Mouse (Mus musculus) myocyte (in vitro differentiated cells): ENCODE measurements around the gene Fam207a. TPM values are rescaled to one million over a fixed set of nuclear protein-coding genes. Genes with fewer than 3 reads are reported as not detected.

Source experiments
- H3K27me3 ChIP-seq: one replicate; pipeline ENCODE4 v1.6.1; 2011; ENCODE audit not compliant: control insufficient read depth, insufficient read depth, insufficient read length
- H3K36me3 ChIP-seq: one replicate; pipeline ENCODE4 v1.6.1; 2011; ENCODE audit not compliant: control insufficient read depth, insufficient read depth
- H3K4me2 ChIP-seq: one replicate; pipeline ENCODE4 v1.6.1; 2011; ENCODE audit warnings: low read depth, control low read depth
- H3K4me3 ChIP-seq: one replicate; pipeline ENCODE4 v1.5.1; 2011; ENCODE audit warnings: mild to moderate bottlenecking, control low read depth, moderate library complexity
- H3K79me2 ChIP-seq: one replicate; pipeline ENCODE4 v1.6.1; 2011; ENCODE audit not compliant: control insufficient read depth, insufficient read depth
- H3ac ChIP-seq: one replicate; pipeline ENCODE4 v1.6.1; 2011; ENCODE audit not compliant: control insufficient read depth, insufficient read length
- CEBPB ChIP-seq: IDR thresholded peaks from 2 replicates; pipeline ENCODE4 v1.6.1; 2011; ENCODE audit warnings: mild to moderate bottlenecking, moderate library complexity; ENCODE audit not compliant: poor library complexity, insufficient read depth, severe bottlenecking
- E2F4 ChIP-seq: IDR thresholded peaks from one replicate; pipeline ENCODE4 v1.6.1; 2011; ENCODE audit warnings: mild to moderate bottlenecking, control low read depth, moderate library complexity; ENCODE audit not compliant: insufficient read depth
- MAX ChIP-seq: IDR thresholded peaks from one replicate; pipeline ENCODE4 v1.6.1; 2011; ENCODE audit warnings: low read depth, mild to moderate bottlenecking, control low read depth
- MYOD1 ChIP-seq, 3 experiments: IDR thresholded peaks; one replicate each; pipeline ENCODE4 v1.6.1; 2011; ENCODE audit warnings: control low read depth in 2 of 3, low read depth in 2 of 3, mild to moderate bottlenecking in 2 of 3, moderate library complexity in 1 of 3; ENCODE audit not compliant: insufficient read length in 2 of 3, control insufficient read depth in 1 of 3
- MYOG ChIP-seq, 3 experiments: IDR thresholded peaks; one replicate each; pipeline ENCODE4 v1.6.1; 2011; ENCODE audit warnings: control low read depth in 2 of 3, low read depth in 2 of 3, mild to moderate bottlenecking in 2 of 3; ENCODE audit not compliant: insufficient read length in 2 of 3, control insufficient read depth in 1 of 3, insufficient read depth in 1 of 3
- POLR2A ChIP-seq: IDR thresholded peaks from one replicate; pipeline ENCODE4 v1.6.1; 2011; ENCODE audit warnings: low read depth, mild to moderate bottlenecking, control low read depth, moderate library complexity; ENCODE audit not compliant: insufficient read length
- POLR2AphosphoS2 ChIP-seq: IDR thresholded peaks from one replicate; pipeline ENCODE4 v1.6.1; 2011; ENCODE audit warnings: low read depth, control low read depth; ENCODE audit not compliant: insufficient read length
- REST ChIP-seq: IDR thresholded peaks from one replicate; pipeline ENCODE4 v1.6.1; 2011; ENCODE audit warnings: mild to moderate bottlenecking, control low read depth, moderate library complexity; ENCODE audit not compliant: insufficient read depth, insufficient read length
- SRF ChIP-seq: IDR thresholded peaks from one replicate; pipeline ENCODE4 v1.6.1; 2011; ENCODE audit warnings: low read depth; ENCODE audit not compliant: control insufficient read depth, insufficient read length
- TCF12 ChIP-seq: IDR thresholded peaks from one replicate; pipeline ENCODE4 v1.6.1; 2011; ENCODE audit warnings: mild to moderate bottlenecking, control low read depth; ENCODE audit not compliant: poor library complexity, insufficient read depth, severe bottlenecking
- TCF3 ChIP-seq: IDR thresholded peaks from one replicate; pipeline ENCODE4 v1.6.1; 2011; ENCODE audit warnings: low read depth, control low read depth; ENCODE audit not compliant: insufficient read length
- USF1 ChIP-seq: IDR thresholded peaks from one replicate; pipeline ENCODE4 v1.6.1; 2011; ENCODE audit warnings: low read depth, mild to moderate bottlenecking, control low read depth, moderate library complexity
- polyA plus RNA-seq: library from polyadenylated mRNA; unstranded; fragments of >200 nt; fragmentation: generic; extraction: Trizol; gene quantifications from one replicate; pipeline ENCODE4 v1.2.1, GENCODE M21; 2012; ENCODE audit warnings: missing spikeins

Gene Fam207a
- polyA plus RNA-seq, 1 experiment: 34.4 TPM

DNA sequence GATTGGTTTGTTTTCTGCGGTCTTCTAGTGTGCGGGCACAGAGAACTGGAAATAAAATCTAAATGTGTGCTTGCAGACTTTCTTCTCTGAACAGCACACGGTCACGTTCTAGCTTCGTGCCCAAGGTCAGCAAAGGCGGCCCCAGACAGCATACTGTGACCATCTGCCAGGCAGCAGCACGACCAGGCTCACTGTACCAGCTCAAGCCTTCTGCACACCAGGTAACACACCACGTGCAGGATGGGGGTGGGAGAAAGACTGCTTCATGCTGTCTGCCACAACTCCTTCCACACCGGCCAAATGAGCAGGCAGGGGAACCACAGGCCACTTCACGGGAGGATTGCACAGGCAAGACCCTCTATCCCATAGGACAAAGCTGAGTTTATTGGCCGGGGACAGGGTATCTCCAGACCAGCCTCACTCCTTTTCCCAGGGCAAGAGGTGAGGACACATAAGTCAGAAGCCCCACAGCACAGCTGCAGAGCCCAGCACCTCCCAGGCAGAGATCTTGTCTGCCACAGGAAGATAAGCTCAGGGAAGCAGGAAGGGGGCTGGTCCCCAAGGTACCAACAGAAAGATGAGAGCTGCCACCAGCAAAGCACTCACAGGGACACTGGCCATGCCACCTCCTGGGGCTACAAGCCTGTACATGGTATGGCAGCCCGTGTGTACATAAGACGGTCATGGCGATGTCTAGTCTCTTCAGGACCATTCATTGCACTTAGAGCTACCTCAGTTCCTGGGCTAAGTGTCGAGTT lies 5.2 kb downstream of the Fam207a start:
- H3K4me2 ChIP-seq: no peak overlapping the region
- peaks cover 16% of the 10 kb centered on the region for H3K79me2 ChIP-seq
- H3ac ChIP-seq: no peak overlapping the region
- TF ChIP-seq REST: no peak
- TF ChIP-seq POLR2AphosphoS2: peak; percentile 17
- H3K4me3 ChIP-seq: no peak overlapping the region
- H3K36me3 ChIP-seq: peaks cover 21% of the 10 kb centered on the region
- no peaks in the 10 kb centered on the region for H3K27me3 ChIP-seq

GRCm38 (mm10) chr10:77509403-77510187 lies 6.0 kb downstream of the Fam207a start:
- no peak overlapping the region for H3K4me3 ChIP-seq
- H3K79me2 ChIP-seq: peaks cover 8% of the 10 kb centered on the region
- TF ChIP-seq POLR2AphosphoS2 (no peak), CEBPB (no peak), E2F4 (no peak), POLR2A (no peak), TCF12 (no peak), TCF3 (no peak), REST (no peak), USF1 (no peak), MAX (no peak), MYOD1 (IDR thresholded peaks at IDR 0.05; ENCODE audit: control insufficient read depth in 1 of 3, insufficient read length in 2 of 3, low read depth in 2 of 3) (no peak), MYOG (IDR thresholded peaks at IDR 0.05; ENCODE audit: control insufficient read depth in 1 of 3, insufficient read depth in 1 of 3, insufficient read length in 2 of 3, low read depth in 2 of 3) (no peak), SRF (no peak)
- H3ac ChIP-seq: no peak overlapping the region
- no peak overlapping the region for H3K4me2 ChIP-seq
- no peaks in the 10 kb centered on the region for H3K27me3 ChIP-seq
- peaks cover 21% of the 10 kb centered on the region for H3K36me3 ChIP-seq

DNA sequence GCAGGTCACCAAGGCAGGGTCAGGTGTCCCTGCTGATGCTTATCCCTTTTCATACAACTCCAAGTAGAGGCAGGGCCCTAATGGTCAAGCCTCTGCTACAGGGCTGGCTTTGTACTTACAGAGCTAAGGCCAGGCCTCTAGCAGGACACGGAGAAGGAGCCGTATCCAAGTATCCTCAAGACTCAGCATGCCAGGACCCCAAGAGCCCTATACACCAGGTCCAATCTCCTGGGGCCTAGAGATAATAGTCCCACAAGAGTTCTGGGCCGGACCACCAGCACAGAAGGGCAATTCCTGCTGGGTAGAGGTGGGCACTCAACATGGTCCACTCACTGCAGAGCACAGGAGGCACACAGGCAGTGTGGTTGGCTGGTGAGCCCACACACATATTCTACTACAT lies 6.8 kb downstream of the Fam207a start:
- H3K4me3 ChIP-seq: no peak overlapping the region
- TF ChIP-seq MYOG (IDR thresholded peaks at IDR 0.05; ENCODE audit: control insufficient read depth in 1 of 3, insufficient read depth in 1 of 3, insufficient read length in 2 of 3, low read depth in 2 of 3) (no peak), MYOD1 (IDR thresholded peaks at IDR 0.05; ENCODE audit: control insufficient read depth in 1 of 3, insufficient read length in 2 of 3, low read depth in 2 of 3) (no peak), USF1 (no peak), SRF (no peak), TCF12 (no peak)
- peaks cover 27% of the 10 kb centered on the region for H3K36me3 ChIP-seq
- no peaks in the 10 kb centered on the region for H3K79me2 ChIP-seq
- H3K4me2 ChIP-seq: no peak overlapping the region
- no peak overlapping the region for H3ac ChIP-seq
- no peaks in the 10 kb centered on the region for H3K27me3 ChIP-seq

GRCm38 (mm10) chr10:77507779-77508178 lies 7.8 kb downstream of the Fam207a start:
- Histone ChIP-seq H3K79me2 (no peaks in the 10 kb centered on the region), H3ac (no peak overlapping the region), H3K27me3 (no peaks in the 10 kb centered on the region), H3K4me3 (no peak overlapping the region), H3K4me2 (no peak overlapping the region), H3K36me3 (peaks cover 26% of the 10 kb centered on the region)
- TF ChIP-seq POLR2A (no peak), MYOD1 (IDR thresholded peaks at IDR 0.05; ENCODE audit: control insufficient read depth in 1 of 3, insufficient read length in 2 of 3, low read depth in 2 of 3) (no peak), TCF3 (no peak), SRF (no peak), TCF12 (no peak), MYOG (IDR thresholded peaks at IDR 0.05; ENCODE audit: control insufficient read depth in 1 of 3, insufficient read depth in 1 of 3, insufficient read length in 2 of 3, low read depth in 2 of 3) (no peak), E2F4 (no peak), POLR2AphosphoS2 (no peak), REST (no peak)

GRCm38 (mm10) chr10:77506961-77507577 lies 8.5 kb downstream of the Fam207a start:
- no peak for TF ChIP-seq USF1
- no peak for TF ChIP-seq CEBPB
- TF ChIP-seq E2F4: no peak
- no peak for TF ChIP-seq SRF
- TF ChIP-seq MYOG (IDR thresholded peaks at IDR 0.05; ENCODE audit: control insufficient read depth in 1 of 3, insufficient read depth in 1 of 3, insufficient read length in 2 of 3, low read depth in 2 of 3): peak in 1 of 3 experiments; percentile 66
- TF ChIP-seq REST: no peak
- TF ChIP-seq MYOD1 (IDR thresholded peaks at IDR 0.05; ENCODE audit: control insufficient read depth in 1 of 3, insufficient read length in 2 of 3, low read depth in 2 of 3): peak in 2 of 3 experiments; percentile 27 to 28
- TF ChIP-seq TCF3: no peak
- Histone ChIP-seq H3K4me2 (no peak overlapping the region), H3ac (no peak overlapping the region), H3K36me3 (peaks cover 19% of the 10 kb centered on the region), H3K27me3 (no peaks in the 10 kb centered on the region), H3K79me2 (no peaks in the 10 kb centered on the region), H3K4me3 (no peak overlapping the region)
